Mouse (Mus musculus) heart, postnatal 14 days (tissue): Measurements from ENCODE around the gene Foxn3. TPM values are rescaled to one million over a fixed set of nuclear protein-coding genes. Genes with fewer than 3 reads are reported as not detected.

ENCODE experiments used
- DNase-seq, 2 experiments: peaks; one replicate each; pipeline ENCODE4 v3.0.0; 2021 to 2022
- intact Hi-C: fragments of 180-260 bp; cut with DNase I; formaldehyde crosslinking; loops from one replicate; pipeline ENCODE4 v1.15.1; 2025
- total RNA-seq, 2 experiments: library from RNA; stranded (reverse); gene quantifications; 2 replicates each; pipeline ENCODE4 v1.2.3; 2021

Gene Foxn3
- total RNA-seq, 2 experiments from 2014 or later, result 126 to 142 TPM

GRCm38 (mm10) chr12:99394676-99395075 lies 168.7 kb downstream of the Foxn3 start:
- intact Hi-C loops, result loop anchor here (5.0 to 10.0 kb wide), 3 partner anchors 182 to 440 kb away; no protein-coding TSS in a partner anchor
- no peak for DNase-seq

GRCm38 (mm10) chr12:99393867-99394630 lies 169.3 kb downstream of the Foxn3 start:
- intact Hi-C loops, result loop anchor here (1.0 to 10.0 kb wide), 6 partner anchors 51 to 441 kb away; partner anchors contain the start of gene Foxn3
- DNase-seq, result no peak

GRCm38 (mm10) chr12:99392944-99393866 lies 170.2 kb downstream of the Foxn3 start:
- intact Hi-C loops, result loop anchor here (1.0 to 10.0 kb wide), 6 partner anchors 50 to 442 kb away; partner anchors contain the start of gene Foxn3
- DNase-seq, result peak; percentile 87 to 89

- intact Hi-C loops, result loop anchor here (2.0 to 10.0 kb wide), 5 partner anchors 49 to 443 kb away; partner anchors contain the start of gene Foxn3
- DNase-seq, result peak; percentile 100
Observed at GRCm38 (mm10) chr12:99391942-99392880, 171.2 kb downstream of the Foxn3 start.

- DNase-seq, result no peak
- intact Hi-C loops, result loop anchor here (5.0 to 10.0 kb wide), 3 partner anchors 178 to 444 kb away; no protein-coding TSS in a partner anchor
Observed at GRCm38 (mm10) chr12:99390429-99390828, 173.0 kb downstream of the Foxn3 start.

GRCm38 (mm10) chr12:99389244-99389643 lies 174.1 kb downstream of the Foxn3 start:
- intact Hi-C loops, result no loop called here
- DNase-seq, result no peak

GRCm38 (mm10) chr12:99385897-99386834 lies 177.2 kb downstream of the Foxn3 start:
- intact Hi-C loops, result no loop called here

GRCm38 (mm10) chr12:99385073-99385472 lies 178.3 kb downstream of the Foxn3 start:
- no peak for DNase-seq
- intact Hi-C loops, result no loop called here

More at GRCm38 (mm10) chr12:99385897-99386834, 177.2 kb downstream of the Foxn3 start:
- peak in 1 of 2 experiments; percentile 37 for DNase-seq

- intact Hi-C loops, result no loop called here
- no peak for DNase-seq
Observed at GRCm38 (mm10) chr12:99381317-99381716, 182.1 kb downstream of the Foxn3 start.

- DNase-seq, result no peak
- intact Hi-C loops, result no loop called here
Observed at GRCm38 (mm10) chr12:99380855-99381262, 182.5 kb downstream of the Foxn3 start.

GRCm38 (mm10) chr12:99380124-99380523 lies 183.3 kb downstream of the Foxn3 start:
- intact Hi-C loops, result no loop called here
- no peak for DNase-seq

GRCm38 (mm10) chr12:99378284-99378683 lies 185.1 kb downstream of the Foxn3 start:
- intact Hi-C loops, result no loop called here
- no peak for DNase-seq

GRCm38 (mm10) chr12:99377705-99378104 lies 185.7 kb downstream of the Foxn3 start:
- intact Hi-C loops, result no loop called here
- DNase-seq, result no peak

- intact Hi-C loops, result no loop called here
- no peak for DNase-seq
Observed at GRCm38 (mm10) chr12:99377069-99377468, 186.3 kb downstream of the Foxn3 start.

- no peak for DNase-seq
- intact Hi-C loops, result no loop called here
Observed at GRCm38 (mm10) chr12:99375878-99376454, 187.4 kb downstream of the Foxn3 start.

GRCm38 (mm10) chr12:99375426-99375825 lies 188.0 kb downstream of the Foxn3 start:
- no peak for DNase-seq
- intact Hi-C loops, result no loop called here

GRCm38 (mm10) chr12:99374099-99374600 lies 189.2 kb downstream of the Foxn3 start:
- DNase-seq, result peak; percentile 59 to 70
- intact Hi-C loops, result no loop called here

- intact Hi-C loops, result no loop called here
- DNase-seq, result no peak
Observed at GRCm38 (mm10) chr12:99373584-99373983, 189.8 kb downstream of the Foxn3 start.
